8 mouse cellular contexts compared by ENCODE assay signal in the genomic region with DNA sequence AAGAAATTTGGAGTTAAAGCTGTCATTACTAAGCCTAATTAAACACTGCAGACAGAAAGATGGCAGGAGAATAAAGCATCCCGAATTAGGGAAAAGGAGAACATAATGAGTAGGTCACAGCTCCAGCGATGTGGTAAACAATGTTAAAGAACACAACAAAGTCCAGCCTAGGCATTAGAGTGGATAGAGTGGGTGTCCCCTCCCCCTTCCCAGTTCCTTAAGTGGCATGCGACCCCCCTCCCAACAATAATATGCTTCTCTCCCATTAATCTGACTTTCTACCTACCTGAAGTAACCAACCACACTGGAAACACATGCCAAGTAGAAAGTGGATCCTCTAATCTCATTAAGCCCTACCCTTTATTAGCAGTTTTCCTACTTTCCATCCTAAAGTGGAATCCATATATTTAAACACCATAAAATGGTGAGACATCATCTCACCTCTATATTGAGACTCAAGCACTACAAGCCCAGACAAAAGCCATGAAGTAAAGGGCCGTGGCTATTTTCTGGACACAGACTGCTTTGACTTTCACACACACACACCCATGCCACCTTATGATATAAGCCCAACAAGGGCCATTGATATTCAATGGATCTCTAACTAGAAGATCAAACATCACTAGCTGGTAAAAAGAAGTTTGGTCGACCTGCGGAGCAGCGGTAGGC. TPM values are rescaled to one million over a fixed set of nuclear protein-coding genes. Genes with fewer than 3 reads are reported as not detected.
DNase-seq lines count a peak whose midpoint lies in the region; ATAC-seq and TF ChIP-seq lines count a peak whose summit lies in the region.

No protein-coding gene starts in this region.

- H3K9me3 ChIP-seq in heart, embryonic 12.5 days (replicated peaks): no peaks in the 10 kb centered on the region
- H3K9me3 ChIP-seq in ES-E14 (ENCODE audit: control insufficient read depth, insufficient read depth, low read depth, low read length): no peaks in the 10 kb centered on the region
- H3K9me3 ChIP-seq in forebrain, postnatal 0 days (ENCODE audit: low read length): no peaks in the 10 kb centered on the region

- H3K4me3 ChIP-seq in heart, embryonic 12.5 days: peak overlapping the region; percentile 98
- H3K4me3 ChIP-seq in ES-E14 (ENCODE audit: insufficient read depth in 1 of 2, low read depth in 1 of 2, low read length in 2 of 2, poor library complexity in 1 of 2, severe bottlenecking in 1 of 2): peak overlapping the region; percentile 70 to 72
- H3K4me3 ChIP-seq in forebrain, postnatal 0 days (ENCODE audit: low read depth, low read length): peak overlapping the region; percentile 78
- peak overlapping the region; percentile 77 for H3K4me3 ChIP-seq in macrophage (ENCODE audit: inconsistent target)

- peak overlapping the region; percentile 98 for H3K9ac ChIP-seq in heart, embryonic 12.5 days
- H3K9ac ChIP-seq in ES-E14 (ENCODE audit: insufficient read depth, low read depth, low read length, poor library complexity, severe bottlenecking): peak overlapping the region; percentile 77
- H3K9ac ChIP-seq in forebrain, postnatal 0 days: peak overlapping the region; percentile 91

- no peaks in the 10 kb centered on the region for H3K27me3 ChIP-seq in heart, embryonic 12.5 days (replicated peaks)
- no peaks in the 10 kb centered on the region for H3K27me3 ChIP-seq in forebrain, postnatal 0 days (ENCODE audit: insufficient read depth, low read length)

- 5% methylated on average over 7 of the region's 7 CpGs for WGBS in heart, embryonic 12.5 days
- 1% methylated on average over 7 of the region's 7 CpGs for WGBS in forebrain, postnatal 0 days
- WGBS in macrophage (ENCODE audit: missing documents): 1% methylated on average over 7 of the region's 7 CpGs

- in situ Hi-C loops in ES-E14 (cut with MboI; ENCODE audit: low sequenced_read_pairs in 2 of 2, unreplicated experiment in 2 of 2): no loop called here

- H3K4me2 ChIP-seq in heart, embryonic 12.5 days: peak overlapping the region; percentile 83
- peak overlapping the region; percentile 75 for H3K4me2 ChIP-seq in forebrain, postnatal 0 days (ENCODE audit: low read depth)

- no peak for ATAC-seq in heart, embryonic 12.5 days (ENCODE audit: insufficient number of reproducible peaks, low FRiP score)
- ATAC-seq in forebrain, postnatal 0 days: no peak

- TF ChIP-seq CTCF in forebrain, postnatal 0 days (IDR thresholded peaks at IDR 0.05; ENCODE audit: low read depth): no peak

- H3K36me3 ChIP-seq in heart, embryonic 12.5 days: no peaks in the 10 kb centered on the region
- H3K36me3 ChIP-seq in ES-E14 (ENCODE audit: control insufficient read depth, insufficient read depth, low read length, poor library complexity, severe bottlenecking) (no peaks in the 10 kb centered on the region), macrophage (ENCODE audit: inconsistent target) (no peaks in the 10 kb centered on the region)
- no peaks in the 10 kb centered on the region for H3K36me3 ChIP-seq in forebrain, postnatal 0 days (ENCODE audit: insufficient read depth)

- no peak for DNase-seq in heart, postnatal 10 days
- DNase-seq in ES-E14 (ENCODE audit: low read depth, low spot score): no peak
- DNase-seq in forebrain, postnatal 0 days: no peak
- no peak for DNase-seq in ovary, postnatal 10 days (ENCODE audit: low spot score)
- DNase-seq in frontal cortex, adult 2 months (ENCODE audit: extremely low spot score in 1 of 2, low spot score in 1 of 2): no peak
- DNase-seq in layer of hippocampus, adult 11-12 months (ENCODE audit: low spot score): no peak

- peaks cover 14% of the 10 kb centered on the region for H3K4me1 ChIP-seq in heart, embryonic 12.5 days (replicated peaks)
- peaks cover 2 to 3% of the 10 kb centered on the region in 2 experiments; a peak in 2 of 4 replicates for H3K4me1 ChIP-seq in ES-E14 (ENCODE audit: control insufficient read depth in 2 of 2, insufficient read depth in 2 of 2, low read length in 2 of 2, poor library complexity in 1 of 2)
- H3K4me1 ChIP-seq in forebrain, postnatal 0 days (ENCODE audit: insufficient read depth): 0 out of 2 replicates have a peak, but pooled peaks cover 10% of the 10 kb centered on the region

- H3K79me2 ChIP-seq in macrophage (ENCODE audit: inconsistent target): peaks cover 58% of the 10 kb centered on the region

- H3K27ac ChIP-seq in heart, embryonic 12.5 days (ENCODE audit: poor library complexity, severe bottlenecking): peak overlapping the region; percentile 99
- peak overlapping the region; percentile 97 for H3K27ac ChIP-seq in ES-E14 (ENCODE audit: insufficient read depth, low read depth, low read length, poor library complexity, severe bottlenecking)
- peak overlapping the region; percentile 99; the same call in 1 of the 2 replicates for H3K27ac ChIP-seq in forebrain, postnatal 0 days (ENCODE audit: low read depth, low read length)
- peak overlapping the region; percentile 61 for H3K27ac ChIP-seq in macrophage

- intact Hi-C loops in heart, postnatal 10 days (cut with DNase I): loop anchor here (5.0 to 10.0 kb wide), 4 partner anchors 36 to 1799 kb away; no protein-coding TSS in a partner anchor

TF ChIP-seq in ES-E14, 5 proteins besides CTCF, POLR2A, EP300 and RAD21:
- TF ChIP-seq ZNF384 (IDR thresholded peaks at IDR 0.05; ENCODE audit: low read depth, low read length) (no peak), HCFC1 (IDR thresholded peaks at IDR 0.05; ENCODE audit: borderline replicate concordance, insufficient read depth, low read length) (no peak), ZC3H11A (IDR thresholded peaks at IDR 0.05; ENCODE audit: borderline replicate concordance, low read depth, low read length) (no peak), MAFK (IDR thresholded peaks at IDR 0.05; ENCODE audit: insufficient read depth, low read depth, low read length) (no peak), CHD2 (IDR thresholded peaks at IDR 0.05; ENCODE audit: low read depth, low read length) (no peak)

RNA-seq across cellular contexts. Expression of gene Lnpep, which starts 1.5 kb away (rescaled TPM):
- 13.8 and 15.1 TPM in 2 replicates for polyA plus RNA-seq in heart, embryonic 12.5 days (2016; fragmentation: Nextera tagmentation; extraction: Ambion mirVana)
- total RNA-seq in heart, postnatal 10 days (2021): 100 to 1,000 TPM; 170 to 171 TPM
- 44.8 and 50.3 TPM in 2 replicates for total RNA-seq in ES-E14 (2012; rRNA removed)
- total RNA-seq in forebrain, postnatal 0 days (2014; rRNA removed): 24.1 and 33.1 TPM in 2 replicates
- 2.0 and 5.1 TPM in 2 replicates for polyA plus RNA-seq in forebrain, postnatal 0 days (2015; fragmentation: Nextera tagmentation; extraction: Ambion mirVana)
- total RNA-seq in macrophage (2018; cell fraction: chromatin; rRNA removed): 100 to 1,000 TPM in 25 of 26 experiments, 10 to 100 TPM in 1; 97.5 to 343 (median 222) TPM
- total RNA-seq in macrophage (2018; cell fraction: cytosol; rRNA removed): 100 to 1,000 TPM in 6 of 26 experiments, 10 to 100 TPM in 20; 65.1 to 115 (median 80.9) TPM
- total RNA-seq in macrophage (2018; cell fraction: nucleus; rRNA removed): 100 to 1,000 TPM; 117 to 361 (median 218) TPM
- polyA plus RNA-seq in macrophage (2018): 22.3 to 28.6 TPM (median 28.3 TPM) in 3 replicates
- 23.4 and 24.2 TPM in 2 replicates for polyA plus RNA-seq in frontal cortex, adult 2 months (2012; rRNA removed)
